Mouse (Mus musculus) CD8-positive naive resting alpha-beta T cell, adult 2 months (primary cell): Measurements from ENCODE around the gene Ttll8.

Source experiments
- DNase-seq, 2 experiments: peaks; one replicate each; pipeline ENCODE4 v3.0.0; 2022; ENCODE audit warnings: low read depth in 2 of 2, low spot score in 2 of 2

Gene Ttll8

GRCm38 (mm10) chr15:88954368-88955072 is at the start of gene Ttll8:
Gene Ttll8, minus strand, starts transcription at chr15:88954418.
- DNase-seq = no peak

DNA sequence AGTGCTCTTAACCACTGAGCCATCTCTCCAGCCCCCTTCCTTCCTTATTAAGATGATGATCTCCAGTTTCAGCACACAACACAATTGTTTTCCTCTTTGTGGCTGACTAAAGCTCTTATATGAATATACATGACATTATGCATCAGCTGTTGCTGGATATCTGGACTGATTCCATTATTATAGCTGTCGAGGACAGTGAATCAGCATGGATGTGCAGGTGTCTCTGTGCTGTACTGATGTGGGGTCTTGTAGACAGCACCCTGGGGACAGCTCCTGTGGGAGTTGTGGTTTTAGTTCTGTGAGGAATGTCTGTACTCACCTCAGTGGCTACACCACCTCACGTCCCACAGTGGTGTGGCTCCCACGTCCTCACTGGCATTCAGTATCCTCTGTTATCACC is 47.0 kb upstream of the Ttll8 start:
- no peak for DNase-seq

GRCm38 (mm10) chr15:89000367-89000766 is 46.1 kb upstream of the Ttll8 start:
- no peak for DNase-seq

GRCm38 (mm10) chr15:88999124-88999523 is 44.9 kb upstream of the Ttll8 start:
- no peak for DNase-seq

DNA sequence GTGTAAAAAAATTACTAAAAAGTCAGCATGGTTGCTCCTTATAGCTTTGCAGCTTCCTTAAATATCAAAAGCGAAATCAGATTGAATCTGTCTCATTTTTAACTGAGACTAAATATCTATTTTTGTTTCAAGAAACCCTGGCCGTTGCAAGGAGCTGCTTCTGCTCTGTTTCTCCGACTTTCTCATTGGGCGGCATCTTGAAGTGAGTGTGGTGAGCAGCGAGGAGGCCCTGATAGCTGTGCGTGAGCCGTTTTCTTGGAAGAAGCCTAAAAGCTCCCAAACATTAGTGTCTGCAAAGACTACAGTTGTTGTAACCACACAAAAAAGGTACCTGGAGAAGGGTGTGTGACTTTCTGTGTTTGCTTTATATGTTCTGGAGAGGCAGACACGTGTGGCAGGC is 44.4 kb upstream of the Ttll8 start:
- DNase-seq = no peak

DNA sequence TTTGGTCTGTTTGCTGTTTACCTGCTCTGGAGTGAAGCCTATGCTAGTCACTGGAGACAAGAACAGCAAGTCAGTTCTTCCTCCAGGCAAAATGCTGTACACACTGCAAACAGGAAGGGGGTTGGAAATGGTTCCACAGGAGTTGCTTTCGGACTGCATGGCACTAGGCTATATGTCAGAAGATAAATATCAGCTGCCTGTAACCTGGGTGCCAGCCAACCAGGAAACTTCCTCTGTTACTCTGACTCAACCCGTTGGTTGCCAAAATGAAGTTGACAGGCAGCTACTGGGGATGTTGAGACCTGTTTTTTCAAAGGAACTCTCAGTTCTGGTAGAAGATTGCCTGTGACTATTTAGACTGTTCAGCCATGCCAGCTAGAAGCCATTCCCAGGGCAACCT is 35.0 kb upstream of the Ttll8 start:
- DNase-seq = no peak

DNA sequence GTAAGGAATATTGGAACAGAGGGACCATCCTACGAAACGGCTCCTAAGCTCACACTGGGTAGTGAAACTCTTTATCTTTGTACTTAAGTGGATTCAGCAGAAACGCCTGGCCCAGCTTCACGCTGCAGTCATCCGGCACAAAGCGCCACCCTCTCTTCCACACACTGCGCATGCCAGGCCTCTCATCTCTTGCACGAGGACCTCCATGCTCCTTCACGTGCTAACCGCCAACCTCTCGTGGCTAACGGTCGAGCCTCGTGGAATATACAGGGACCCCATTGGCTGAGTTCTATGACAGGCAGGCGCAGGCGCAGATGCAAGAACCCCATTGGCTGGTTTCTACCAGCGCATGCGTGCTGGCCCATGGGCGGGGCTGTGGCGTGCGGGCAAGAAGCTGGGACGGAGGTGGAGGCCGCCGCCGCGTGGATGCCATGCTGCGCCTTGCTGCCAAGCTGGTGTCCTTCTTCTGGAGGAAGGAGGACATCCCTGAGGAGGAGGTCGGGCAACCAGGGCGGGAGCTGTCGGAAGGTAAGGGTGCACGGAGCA is 28.4 kb upstream of the Ttll8 start, which contains the start of gene Mov10l1:
TSS of gene Mov10l1 (plus strand) at position 376 of the 546 bp plus-strand sequence.
- DNase-seq = no peak

DNA sequence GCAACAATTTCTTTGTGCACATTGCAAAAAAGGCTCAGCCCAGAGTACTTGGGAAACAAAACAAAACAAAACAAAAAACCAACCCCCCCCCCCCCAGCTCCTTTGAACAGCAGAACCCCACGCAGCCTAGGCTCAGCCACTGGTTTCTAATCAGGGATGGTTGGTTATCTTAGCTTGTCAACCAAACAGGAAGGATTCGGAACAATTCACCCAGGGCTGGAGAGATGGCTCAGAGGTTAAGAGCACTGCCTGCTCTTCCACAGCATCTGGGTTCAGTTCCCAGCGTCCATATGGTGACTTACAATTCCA is 24.9 kb upstream of the Ttll8 start:
- DNase-seq = no peak

DNA sequence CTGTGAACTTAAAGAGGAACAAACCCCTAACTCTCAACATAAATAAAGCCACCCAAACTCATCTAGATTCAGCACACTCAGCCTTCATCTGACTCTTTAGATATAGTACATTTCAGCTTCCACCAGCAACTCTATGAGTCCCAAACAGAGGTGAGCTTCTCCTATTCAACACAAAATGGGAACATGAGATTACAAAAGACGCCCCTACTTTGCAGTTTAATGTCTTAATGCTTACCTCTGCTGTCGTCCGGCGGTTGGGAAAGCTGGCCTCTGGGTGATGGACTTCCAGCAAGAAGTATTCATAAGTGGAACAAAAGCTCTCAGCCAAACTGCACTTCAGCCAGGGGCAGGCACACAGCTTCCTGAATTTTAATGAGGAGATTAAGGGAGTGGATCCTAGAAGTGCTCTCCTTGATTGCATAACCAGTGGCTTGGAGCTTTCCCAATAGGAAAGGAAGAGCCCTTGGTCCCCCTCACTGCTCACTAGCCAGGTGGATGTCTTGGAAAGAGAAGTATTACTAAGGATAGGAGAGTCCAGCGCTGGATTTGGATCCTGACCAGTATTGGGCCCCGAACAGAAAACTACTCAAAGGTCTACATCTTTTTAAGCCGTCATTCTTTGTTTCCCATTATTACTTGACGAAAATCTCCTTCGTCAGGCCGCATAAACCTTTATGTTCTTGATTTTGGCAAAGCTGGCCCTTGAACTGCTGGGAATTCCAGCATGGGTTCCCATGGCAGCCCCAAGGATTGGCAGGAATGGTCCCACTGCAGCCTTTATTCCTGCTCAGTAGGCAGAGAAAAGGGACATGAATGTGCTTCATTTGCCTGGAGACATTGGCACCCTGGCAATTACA is 24.3 kb upstream of the Ttll8 start, which contains the start of gene Mlc1:
TSS of gene Mlc1 (minus strand) at position 727 of the 857 bp plus-strand sequence.
- DNase-seq = no peak

DNA sequence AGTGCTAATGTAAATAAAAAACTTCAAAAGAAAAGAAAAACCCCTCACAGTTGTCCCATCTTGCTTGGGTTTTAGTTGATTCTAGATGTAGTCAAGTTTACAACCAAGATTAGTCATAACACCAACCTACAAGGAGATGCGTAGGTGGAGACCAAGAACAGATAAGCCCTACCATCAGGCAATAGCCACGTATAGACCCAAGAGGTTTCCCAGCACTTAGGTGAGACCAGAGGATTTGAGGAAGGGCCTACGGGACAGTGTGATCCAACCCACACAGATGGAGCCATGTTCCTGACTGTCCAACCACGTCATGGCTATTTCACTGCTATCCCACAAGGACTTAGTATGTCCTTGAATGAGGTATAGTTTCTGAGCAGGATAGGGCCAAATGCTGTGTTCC is 18.1 kb upstream of the Ttll8 start:
- no peak for DNase-seq

GRCm38 (mm10) chr15:88964070-88964578 is 9.9 kb upstream of the Ttll8 start:
- no peak for DNase-seq

- no peak for DNase-seq
These were observed 3.3 kb upstream of the Ttll8 start for GRCm38 (mm10) chr15:88957522-88957921.

DNA sequence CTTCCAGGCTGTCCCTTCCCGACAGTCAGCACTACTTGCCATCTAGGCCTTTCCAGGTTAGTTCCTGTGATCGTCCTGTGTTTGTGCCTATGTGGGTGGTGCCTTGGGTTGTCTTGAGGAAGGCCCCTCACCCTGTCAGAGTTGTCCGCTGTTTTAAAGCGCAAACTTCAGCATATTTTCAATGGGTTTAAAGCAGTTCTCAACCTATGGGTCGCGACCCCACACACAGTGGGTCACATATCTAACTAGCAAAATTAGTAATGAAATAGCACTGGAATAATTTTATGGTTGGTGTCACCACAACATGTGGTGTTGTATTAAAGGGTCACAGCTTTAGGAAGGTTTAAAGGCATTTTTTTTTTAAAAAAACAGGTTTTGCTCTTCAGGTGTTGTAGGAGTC is 1.1 kb upstream of the Ttll8 start:
- no peak for DNase-seq

- no peak for DNase-seq
These were observed 3.0 kb downstream of the Ttll8 start for GRCm38 (mm10) chr15:88951246-88951645.

DNA sequence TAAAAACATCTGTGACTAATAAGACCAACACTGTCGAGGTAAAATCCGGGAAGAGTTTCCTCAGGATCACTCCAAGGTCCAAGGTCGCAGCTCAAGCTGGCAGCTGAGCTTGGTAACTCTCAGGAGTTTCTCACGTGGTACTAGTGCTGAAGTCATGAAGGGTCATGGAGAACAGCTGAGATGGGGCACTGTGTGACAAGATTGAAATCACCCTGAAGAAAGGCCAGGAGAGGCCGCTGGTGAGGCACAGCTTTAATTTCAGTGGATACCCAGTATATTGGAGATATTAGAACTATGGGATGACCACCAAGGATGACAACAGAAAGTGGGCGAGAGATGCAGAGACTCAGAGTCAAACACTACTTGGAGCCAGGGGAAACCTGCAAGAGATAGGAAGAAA is 7.4 kb downstream of the Ttll8 start:
- DNase-seq = no peak

- no peak for DNase-seq
These were observed 10.2 kb downstream of the Ttll8 start for GRCm38 (mm10) chr15:88943896-88944551.

GRCm38 (mm10) chr15:88942783-88943182 is 11.4 kb downstream of the Ttll8 start:
- no peak for DNase-seq

- DNase-seq = no peak
These were observed 16.9 kb downstream of the Ttll8 start for GRCm38 (mm10) chr15:88937291-88937650.

DNA sequence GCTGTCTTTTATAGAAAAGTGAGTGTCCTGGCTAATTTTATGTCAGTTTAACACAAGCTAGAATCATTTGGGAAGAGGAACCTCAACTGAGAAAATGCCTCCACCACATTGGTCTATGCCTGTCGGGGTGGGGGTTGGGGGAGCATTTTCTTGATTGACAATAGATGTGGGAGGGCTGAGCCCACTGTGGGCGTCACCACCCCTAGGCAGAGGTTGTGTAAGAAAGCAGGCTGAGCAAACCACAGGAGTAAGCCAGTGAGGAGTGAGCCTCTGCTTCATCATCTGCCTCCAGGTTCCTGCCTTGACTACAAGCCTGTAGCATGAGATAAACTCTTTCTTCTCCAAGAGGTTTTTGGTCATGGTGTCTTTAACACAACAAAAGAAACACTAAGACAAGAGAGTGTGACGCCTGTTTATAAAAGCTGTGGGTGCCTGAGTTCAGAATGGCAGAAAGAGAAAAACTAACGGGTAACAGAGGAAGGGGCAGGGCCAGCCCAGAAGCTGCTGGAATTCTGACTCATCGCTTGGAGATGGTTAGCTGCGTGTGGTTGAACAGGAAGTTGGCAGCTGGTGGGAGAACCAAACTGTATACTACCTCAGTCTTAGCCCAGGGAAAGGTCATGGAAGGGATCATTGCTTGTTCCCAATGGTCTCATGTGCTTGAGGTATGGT is 17.5 kb downstream of the Ttll8 start:
- DNase-seq = no peak

DNA sequence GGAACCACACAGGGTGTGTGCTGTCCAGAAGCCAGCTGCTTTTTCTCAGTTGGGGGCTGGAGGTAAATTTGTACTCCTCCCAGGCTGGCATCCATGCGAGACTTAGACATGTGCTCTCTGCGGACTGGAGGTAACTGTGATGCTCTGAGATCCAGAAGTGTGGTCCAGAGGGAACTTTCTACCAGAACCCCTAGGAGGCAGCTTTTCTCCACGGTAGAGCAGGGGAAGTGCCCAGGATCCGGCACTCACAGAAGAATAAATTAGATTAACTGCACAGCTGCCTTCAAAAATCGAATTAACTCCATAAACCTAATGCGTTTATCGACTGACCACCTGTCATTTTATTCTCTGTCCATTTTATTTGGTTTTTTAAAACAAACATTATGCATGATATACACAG is 20.1 kb downstream of the Ttll8 start:
- DNase-seq = no peak

- DNase-seq = no peak
These were observed 21.6 kb downstream of the Ttll8 start for GRCm38 (mm10) chr15:88932667-88933066.
